Mouse (Mus musculus) brain, embryonic 14.5 days (tissue): ENCODE measurements at regions not wholly inside any gene's neighbourhood (a gene's known extent, or its start where the extent isn't known, plus 50 kb on each side); places are given as distances from the start of the nearest gene placed in this dataset.

ENCODE experiments used
- DNase-seq: peaks from one replicate; pipeline ENCODE4 v3.0.0-alpha.2; 2011; ENCODE audit warnings: low read depth
- CTCF ChIP-seq: fragments of 200-500 bp; IDR thresholded peaks from 2 replicates; pipeline ENCODE4 v1.5.1; 2012; ENCODE audit warnings: inconsistent platforms, mild to moderate bottlenecking, moderate library complexity, borderline replicate concordance; ENCODE audit not compliant: insufficient read depth, insufficient read length; ENCODE audit errors: extremely low read depth
- POLR2A ChIP-seq: fragments of 200-500 bp; IDR thresholded peaks from 2 replicates; pipeline ENCODE4 v1.6.1; 2012; ENCODE audit warnings: mild to moderate bottlenecking, inconsistent platforms, borderline replicate concordance; ENCODE audit not compliant: poor library complexity, insufficient read depth, insufficient read length, severe bottlenecking; ENCODE audit errors: extremely low read depth

GRCm38 (mm10) chr1:161301348-161302075, 50.5 kb upstream of the Prdx6 start:
- no peak for DNase-seq
- TF ChIP-seq POLR2A (no peak), CTCF (no peak)

GRCm38 (mm10) chr1:161306772-161307499, 55.9 kb upstream of the Prdx6 start:
- TF ChIP-seq POLR2A (no peak), CTCF (no peak)
- no peak for DNase-seq

- DNase-seq: no peak
- no peak for TF ChIP-seq POLR2A
- TF ChIP-seq CTCF: no peak
Observed at GRCm38 (mm10) chr1:161309269-161309668, 58.2 kb upstream of the Prdx6 start.

GRCm38 (mm10) chr1:161314078-161314477, 63.1 kb upstream of the Prdx6 start:
- TF ChIP-seq CTCF (no peak), POLR2A (no peak)
- DNase-seq: no peak

GRCm38 (mm10) chr1:161321675-161322074, 70.7 kb upstream of the Prdx6 start:
- TF ChIP-seq CTCF (no peak), POLR2A (no peak)
- DNase-seq: no peak

GRCm38 (mm10) chr1:161329218-161329617, 66.0 kb upstream of the Tnfsf4 start:
- TF ChIP-seq POLR2A: no peak
- no peak for TF ChIP-seq CTCF
- DNase-seq: peak; percentile 5

- DNase-seq: no peak
- TF ChIP-seq CTCF (no peak), POLR2A (no peak)
Observed at GRCm38 (mm10) chr1:161333151-161333550, 62.1 kb upstream of the Tnfsf4 start.

- DNase-seq: peak; percentile 36
- TF ChIP-seq CTCF: no peak
- no peak for TF ChIP-seq POLR2A
Observed at GRCm38 (mm10) chr1:161345111-161345510, 50.1 kb upstream of the Tnfsf4 start.
